Mouse (Mus musculus): ENCODE results near the gene Cxcl9. TPM values are rescaled to one million over a fixed set of nuclear protein-coding genes. Genes with fewer than 3 reads are reported as not detected.

The Cxcl9 gene
- total and polyA plus RNA-seq, 2 experiments from 2014 or later, result not detected

GRCm38 (mm10) chr5:92318596-92318995, 9.3 kb downstream of the Cxcl9 start:
- H3K27ac ChIP-seq (ENCODE audit: low read depth, low read length), result no peak overlapping the region
- no peaks in the 10 kb centered on the region for H3K36me3 ChIP-seq (ENCODE audit: insufficient read depth, low read length)
- H3K27me3 ChIP-seq (ENCODE audit: insufficient read depth, low read length), result no peaks in the 10 kb centered on the region
- H3K4me2 ChIP-seq (ENCODE audit: low read depth, low read length, poor library complexity, severe bottlenecking), result no peak overlapping the region
- 95% methylated on average over 14 of the region's 14 CpGs for WGBS
- ATAC-seq (ENCODE audit: low FRiP score) (no peak), DNase-seq (ENCODE audit: low spot score) (no peak)
- H3K4me3 ChIP-seq (ENCODE audit: low read depth, low read length), result no peak overlapping the region
- TF ChIP-seq CTCF (IDR thresholded peaks at IDR 0.05), result no peak
- H3K9me3 ChIP-seq (ENCODE audit: low read length), result no peaks in the 10 kb centered on the region
- no peaks in the 10 kb centered on the region for H3K4me1 ChIP-seq (ENCODE audit: insufficient read depth, low read length)
- no peak overlapping the region for H3K9ac ChIP-seq (replicated peaks; ENCODE audit: low read length, poor library complexity, severe bottlenecking)

- ATAC-seq (ENCODE audit: low FRiP score), result no peak
- WGBS, result 93% methylated on average over 7 of the region's 7 CpGs
- H3K4me1 ChIP-seq (ENCODE audit: insufficient read depth, low read length), result no peaks in the 10 kb centered on the region
- H3K4me3 ChIP-seq (ENCODE audit: low read depth, low read length), result no peak overlapping the region
- H3K9me3 ChIP-seq (ENCODE audit: low read length), result no peaks in the 10 kb centered on the region
- DNase-seq (ENCODE audit: low spot score), result no peak
- H3K36me3 ChIP-seq (ENCODE audit: insufficient read depth, low read length), result no peaks in the 10 kb centered on the region
- no peak overlapping the region for H3K9ac ChIP-seq (replicated peaks; ENCODE audit: low read length, poor library complexity, severe bottlenecking)
- no peak overlapping the region for H3K27ac ChIP-seq (ENCODE audit: low read depth, low read length)
- H3K27me3 ChIP-seq (ENCODE audit: insufficient read depth, low read length), result no peaks in the 10 kb centered on the region
- no peak overlapping the region for H3K4me2 ChIP-seq (ENCODE audit: low read depth, low read length, poor library complexity, severe bottlenecking)
- TF ChIP-seq CTCF (IDR thresholded peaks at IDR 0.05), result no peak
These were observed 9.8 kb downstream of the Cxcl9 start for GRCm38 (mm10) chr5:92318119-92318518.

GRCm38 (mm10) chr5:92313776-92314175, 14.1 kb downstream of the Cxcl9 start:
- Histone ChIP-seq H3K27me3 (ENCODE audit: insufficient read depth, low read length) (no peaks in the 10 kb centered on the region), H3K4me2 (ENCODE audit: low read depth, low read length, poor library complexity, severe bottlenecking) (no peak overlapping the region), H3K4me1 (ENCODE audit: insufficient read depth, low read length) (peaks cover 3% of the 10 kb centered on the region; the same call in 1 of the 2 replicates), H3K9ac (replicated peaks; ENCODE audit: low read length, poor library complexity, severe bottlenecking) (no peak overlapping the region), H3K9me3 (ENCODE audit: low read length) (no peaks in the 10 kb centered on the region), H3K27ac (ENCODE audit: low read depth, low read length) (no peak overlapping the region), H3K4me3 (ENCODE audit: low read depth, low read length) (no peak overlapping the region), H3K36me3 (ENCODE audit: insufficient read depth, low read length) (no peaks in the 10 kb centered on the region)
- ATAC-seq (ENCODE audit: low FRiP score), result no peak
- WGBS, result 82% methylated on average over 7 of the region's 7 CpGs
- no peak for TF ChIP-seq CTCF (IDR thresholded peaks at IDR 0.05)
- DNase-seq (ENCODE audit: low spot score), result no peak

DNA sequence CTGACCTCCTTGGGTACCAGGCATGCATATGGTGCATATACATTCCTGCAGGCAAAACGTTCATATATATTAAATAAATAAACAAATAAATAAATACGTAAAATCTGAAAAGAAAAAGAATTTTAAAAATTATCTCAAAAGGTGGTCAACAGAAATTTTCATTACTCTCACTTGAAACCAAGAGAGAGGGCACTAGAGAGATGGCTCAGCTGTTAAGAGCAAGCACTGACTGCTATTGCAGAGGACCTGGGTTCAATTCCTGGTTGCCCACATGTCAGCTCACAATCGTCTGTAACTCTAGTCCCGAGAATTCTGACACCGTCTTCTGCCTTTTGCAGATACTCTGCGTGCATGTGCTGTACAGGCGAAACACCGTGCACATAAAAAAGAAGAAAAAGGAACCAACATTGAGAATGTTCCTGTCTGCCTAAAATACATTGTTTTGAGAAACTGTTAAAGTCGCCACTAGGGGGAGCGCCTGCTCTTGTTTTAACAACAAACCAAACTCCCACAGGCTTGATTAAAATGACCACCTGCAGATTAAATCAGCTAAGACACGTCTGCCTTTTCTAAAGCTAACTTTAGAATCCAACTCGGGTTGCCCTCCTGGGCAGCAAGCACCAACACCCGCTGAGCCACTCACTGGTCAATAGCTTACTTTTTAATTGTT, 15.7 kb downstream of the Cxcl9 start:
- 13% methylated on average over 13 of the region's 13 CpGs for WGBS
- H3K27me3 ChIP-seq (ENCODE audit: insufficient read depth, low read length), result no peaks in the 10 kb centered on the region
- H3K4me1 ChIP-seq (ENCODE audit: insufficient read depth, low read length), result peaks cover 7% of the 10 kb centered on the region; the same call in 1 of the 2 replicates
- H3K9me3 ChIP-seq (ENCODE audit: low read length), result no peaks in the 10 kb centered on the region
- peak; percentile 94 for DNase-seq (ENCODE audit: low spot score)
- peak; percentile 90 for TF ChIP-seq CTCF (IDR thresholded peaks at IDR 0.05)
- H3K4me2 ChIP-seq (ENCODE audit: low read depth, low read length, poor library complexity, severe bottlenecking), result no peak overlapping the region
- H3K27ac ChIP-seq (ENCODE audit: low read depth, low read length), result no peak overlapping the region
- no peak overlapping the region for H3K4me3 ChIP-seq (ENCODE audit: low read depth, low read length)
- no peak for ATAC-seq (ENCODE audit: low FRiP score)
- no peak overlapping the region for H3K9ac ChIP-seq (replicated peaks; ENCODE audit: low read length, poor library complexity, severe bottlenecking)
- H3K36me3 ChIP-seq (ENCODE audit: insufficient read depth, low read length), result no peaks in the 10 kb centered on the region

GRCm38 (mm10) chr5:92309681-92310511, 18.0 kb downstream of the Cxcl9 start, which contains the start of gene Sdad1:
Sdad1 (minus strand) TSS chr5:92310479.
- Histone ChIP-seq H3K9me3 (ENCODE audit: low read length) (no peaks in the 10 kb centered on the region), H3K27me3 (ENCODE audit: insufficient read depth, low read length) (no peaks in the 10 kb centered on the region), H3K4me2 (ENCODE audit: low read depth, low read length, poor library complexity, severe bottlenecking) (peak within 1 kb of the TSS; percentile 49), H3K9ac (replicated peaks; ENCODE audit: low read length, poor library complexity, severe bottlenecking) (peak within 1 kb of the TSS; percentile 73), H3K27ac (ENCODE audit: low read depth, low read length) (peak within 1 kb of the TSS; percentile 44), H3K4me1 (ENCODE audit: insufficient read depth, low read length) (peaks cover 7% of the 10 kb centered on the region; the same call in 1 of the 2 replicates), H3K36me3 (ENCODE audit: insufficient read depth, low read length) (peaks cover 16% of the 10 kb centered on the region), H3K4me3 (ENCODE audit: low read depth, low read length) (peak within 1 kb of the TSS; percentile 78)
- TF ChIP-seq CTCF (IDR thresholded peaks at IDR 0.05), result peak; percentile 85
- 2% methylated on average over 41 of the region's 41 CpGs for WGBS
- DNase-seq (ENCODE audit: low spot score) (peak; percentile 96), ATAC-seq (ENCODE audit: low FRiP score) (peak; percentile 97)

- no peak for ATAC-seq (ENCODE audit: low FRiP score)
- Histone ChIP-seq H3K27ac (ENCODE audit: low read depth, low read length) (no peak overlapping the region), H3K4me2 (ENCODE audit: low read depth, low read length, poor library complexity, severe bottlenecking) (no peak overlapping the region), H3K4me3 (ENCODE audit: low read depth, low read length) (no peak overlapping the region), H3K4me1 (ENCODE audit: insufficient read depth, low read length) (peaks cover 7% of the 10 kb centered on the region; the same call in 1 of the 2 replicates), H3K27me3 (ENCODE audit: insufficient read depth, low read length) (no peaks in the 10 kb centered on the region), H3K36me3 (ENCODE audit: insufficient read depth, low read length) (peaks cover 68% of the 10 kb centered on the region), H3K9me3 (ENCODE audit: low read length) (no peaks in the 10 kb centered on the region), H3K9ac (replicated peaks; ENCODE audit: low read length, poor library complexity, severe bottlenecking) (no peak overlapping the region)
- no peak for TF ChIP-seq CTCF (IDR thresholded peaks at IDR 0.05)
- WGBS, result 90% methylated on average over 3 of the region's 3 CpGs
- no peak for DNase-seq (ENCODE audit: low spot score)
These were observed 23.6 kb downstream of the Cxcl9 start for GRCm38 (mm10) chr5:92304291-92304690.

Data from midbrain, postnatal 0 days (tissue).